Mouse (Mus musculus) E14TG2a.4 (cell line): ENCODE results near the gene Mat1a.
A peak's percentile ranks its signal among the peaks of the same experiment; 100 is the strongest.

ENCODE experiments used
- H3K27me3 ChIP-seq: 2 replicates; pipeline ENCODE4 v1.6.1; 2014; ENCODE audit warnings: low read length, control low read depth; ENCODE audit not compliant: insufficient read depth
- H3K36me3 ChIP-seq: 2 replicates; pipeline ENCODE4 v1.6.1; 2014; ENCODE audit warnings: low read length, control low read depth; ENCODE audit not compliant: insufficient read depth
- H3K4me1 ChIP-seq: replicated peaks from 2 replicates; pipeline ENCODE4 v1.6.1; 2014; ENCODE audit warnings: low read depth, low read length, control low read depth
- H3K4me3 ChIP-seq: replicated peaks from 2 replicates; pipeline ENCODE4 v1.5.1; 2014; ENCODE audit warnings: mild to moderate bottlenecking, low read length
- H3K9me3 ChIP-seq: 2 replicates; pipeline ENCODE4 v1.6.1; 2014; ENCODE audit warnings: low read length, control low read depth
- CTCF ChIP-seq: conservative IDR thresholded peaks from 2 replicates; pipeline ENCODE4 v1.5.1; 2014; ENCODE audit warnings: low read length
- NANOG ChIP-seq: IDR thresholded peaks from 2 replicates; pipeline ENCODE4 v1.6.1; 2014; ENCODE audit warnings: borderline replicate concordance, low read length, mixed read lengths
- POU5F1 ChIP-seq: IDR thresholded peaks from 2 replicates; pipeline ENCODE4 v1.6.1; 2014; ENCODE audit warnings: low read length, borderline replicate concordance

Gene Mat1a

DNA sequence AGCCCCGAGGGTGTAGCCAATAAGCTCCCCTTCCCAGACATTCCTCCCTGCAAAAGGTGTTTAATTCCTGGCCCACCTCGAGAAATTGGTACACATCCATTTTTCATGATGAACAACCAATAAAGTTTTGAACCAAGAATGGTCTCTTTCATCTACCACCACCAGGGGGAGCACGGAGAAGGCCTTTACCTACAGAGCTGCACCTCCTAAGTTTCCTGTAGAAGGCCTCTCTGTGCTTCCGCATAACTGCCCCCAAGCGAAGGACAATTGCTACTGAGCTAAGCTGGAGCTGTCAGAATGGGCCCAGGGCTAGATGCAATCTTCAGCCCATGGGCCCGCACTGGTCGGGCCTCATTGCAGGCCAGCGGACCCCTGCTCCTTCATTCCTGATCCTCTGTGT is 14.1 kb upstream of the Mat1a start:
- no peak for TF ChIP-seq NANOG
- peak; percentile 68 for TF ChIP-seq CTCF
- Histone ChIP-seq H3K9me3 (no peaks in the 10 kb centered on the region), H3K36me3 (no peaks in the 10 kb centered on the region), H3K27me3 (no peaks in the 10 kb centered on the region), H3K4me1 (peaks cover 10% of the 10 kb centered on the region), H3K4me3 (peak overlapping the region; percentile 57)

DNA sequence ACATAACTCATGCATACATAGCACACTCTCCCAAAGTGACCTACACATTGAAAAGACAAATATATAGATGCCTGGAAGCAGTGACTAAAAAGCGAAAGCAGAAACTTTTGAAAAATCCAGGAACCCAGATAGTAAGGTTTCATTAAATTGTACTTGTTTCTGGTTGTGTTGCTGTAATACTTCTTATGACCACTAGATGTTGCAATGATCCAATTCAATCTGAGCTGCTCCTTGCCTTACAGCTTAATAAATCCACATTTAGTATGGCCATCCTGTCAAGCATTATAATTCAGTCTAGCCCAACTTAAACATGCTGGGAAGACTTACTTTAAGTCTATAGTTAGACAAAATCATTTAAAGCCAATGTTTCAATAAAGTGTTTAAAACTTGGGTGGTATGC is 10.7 kb upstream of the Mat1a start:
- H3K4me1 ChIP-seq: peaks cover 10% of the 10 kb centered on the region
- no peak overlapping the region for H3K4me3 ChIP-seq
- H3K27me3 ChIP-seq: no peaks in the 10 kb centered on the region
- H3K36me3 ChIP-seq: no peaks in the 10 kb centered on the region
- no peaks in the 10 kb centered on the region for H3K9me3 ChIP-seq
- peak; percentile 98 for TF ChIP-seq CTCF
- no peak for TF ChIP-seq NANOG
- TF ChIP-seq POU5F1: no peak

DNA sequence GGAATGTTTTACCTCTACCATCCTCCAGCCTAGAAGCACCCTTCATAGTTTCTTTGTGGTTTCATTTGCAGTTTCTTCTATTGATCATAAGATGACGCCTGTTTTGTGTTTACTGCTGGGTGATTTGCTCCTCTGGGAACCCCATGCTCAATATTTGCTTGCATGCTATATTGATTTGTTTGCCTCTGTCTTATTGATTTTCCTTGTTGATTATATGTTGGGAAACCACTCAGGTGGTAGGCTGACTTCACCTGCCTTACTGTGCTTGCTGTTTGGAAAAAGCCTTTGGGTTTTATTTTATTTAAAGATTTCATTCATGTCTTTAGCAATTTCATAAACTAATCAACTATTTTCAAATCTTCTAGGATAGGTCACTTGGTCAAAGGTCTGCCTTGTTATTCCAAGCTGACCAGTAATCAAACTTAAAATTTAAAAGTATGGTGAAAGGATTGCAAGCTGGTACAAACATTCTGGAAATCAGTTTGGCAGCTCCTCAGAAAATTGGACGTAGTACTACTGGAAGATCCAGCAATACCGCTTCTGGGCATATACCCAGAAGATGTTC is 8.5 kb upstream of the Mat1a start:
- TF ChIP-seq CTCF: no peak
- no peak for TF ChIP-seq NANOG
- TF ChIP-seq POU5F1: no peak
- no peaks in the 10 kb centered on the region for H3K36me3 ChIP-seq
- no peaks in the 10 kb centered on the region for H3K27me3 ChIP-seq
- no peak overlapping the region for H3K4me3 ChIP-seq
- H3K4me1 ChIP-seq: no peaks in the 10 kb centered on the region
- H3K9me3 ChIP-seq: no peaks in the 10 kb centered on the region

DNA sequence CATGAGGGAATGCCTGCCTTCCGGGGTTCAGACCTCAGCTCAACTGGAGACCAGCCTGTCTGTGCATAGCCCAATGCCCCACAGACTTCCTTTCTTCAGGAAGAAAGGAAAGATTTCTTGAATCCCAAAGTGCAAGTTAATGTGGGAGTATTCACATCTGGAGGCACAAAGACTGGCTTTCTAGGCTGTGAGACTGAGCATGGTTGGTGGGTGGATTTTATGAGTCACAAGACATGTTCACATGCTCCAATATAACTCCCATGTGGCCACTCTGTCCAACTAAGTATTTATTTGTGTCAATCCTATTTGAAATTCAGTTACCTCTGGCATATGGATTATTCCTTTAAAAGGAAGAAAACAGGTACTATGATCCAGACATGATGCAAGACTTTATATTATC is 6.1 kb upstream of the Mat1a start:
- Histone ChIP-seq H3K9me3 (no peaks in the 10 kb centered on the region), H3K4me1 (no peaks in the 10 kb centered on the region), H3K36me3 (no peaks in the 10 kb centered on the region), H3K4me3 (no peak overlapping the region), H3K27me3 (no peaks in the 10 kb centered on the region)
- TF ChIP-seq NANOG (no peak), POU5F1 (no peak), CTCF (no peak)

DNA sequence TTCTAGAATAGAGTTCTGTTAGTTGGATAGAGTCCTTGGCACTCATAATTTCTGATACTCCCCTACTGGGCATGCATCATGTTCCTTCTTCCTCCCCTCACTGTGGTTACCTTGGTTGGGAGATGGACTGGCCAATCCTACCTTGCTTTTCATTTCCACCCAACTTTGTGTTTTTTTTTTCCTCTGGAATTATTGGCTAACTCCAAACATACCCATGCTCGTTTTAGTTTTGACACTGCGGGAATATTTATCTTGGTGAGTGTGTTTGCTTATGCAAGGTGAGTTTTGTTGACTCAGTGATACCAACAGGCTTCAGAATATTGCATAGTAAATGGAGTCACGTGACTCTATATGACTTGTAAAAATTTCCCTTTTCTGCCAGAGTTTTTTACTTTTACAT is 4.1 kb upstream of the Mat1a start:
- H3K27me3 ChIP-seq: no peaks in the 10 kb centered on the region
- TF ChIP-seq POU5F1 (no peak), CTCF (no peak), NANOG (no peak)

DNA sequence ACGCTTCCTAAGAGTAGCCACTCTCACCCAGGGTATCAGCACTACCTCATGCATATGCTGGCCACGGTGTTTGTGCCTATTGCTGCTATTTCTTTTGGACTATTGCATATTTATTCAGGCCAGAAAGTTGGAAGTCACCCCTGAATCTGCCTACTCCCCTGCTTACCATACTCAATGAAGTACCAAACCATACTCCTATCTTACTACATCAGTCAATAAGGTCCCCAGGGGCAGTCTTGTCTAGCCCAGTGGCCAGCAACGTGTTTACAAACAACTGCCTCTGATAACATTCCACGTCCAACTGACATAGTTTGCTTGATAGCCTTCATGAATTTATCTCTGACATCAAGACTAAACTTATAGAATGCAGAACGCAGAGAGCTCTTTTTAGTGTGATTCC is 3.6 kb upstream of the Mat1a start:
- Histone ChIP-seq H3K9me3 (no peaks in the 10 kb centered on the region), H3K4me1 (no peaks in the 10 kb centered on the region), H3K4me3 (no peak overlapping the region), H3K36me3 (no peaks in the 10 kb centered on the region), H3K27me3 (no peaks in the 10 kb centered on the region)
- TF ChIP-seq POU5F1 (no peak), CTCF (no peak), NANOG (no peak)

More for the DNA sequence above, 4.1 kb upstream of the Mat1a start:
- no peaks in the 10 kb centered on the region for H3K9me3 ChIP-seq
- no peaks in the 10 kb centered on the region for H3K4me1 ChIP-seq
- H3K36me3 ChIP-seq: no peaks in the 10 kb centered on the region
- no peak overlapping the region for H3K4me3 ChIP-seq

DNA sequence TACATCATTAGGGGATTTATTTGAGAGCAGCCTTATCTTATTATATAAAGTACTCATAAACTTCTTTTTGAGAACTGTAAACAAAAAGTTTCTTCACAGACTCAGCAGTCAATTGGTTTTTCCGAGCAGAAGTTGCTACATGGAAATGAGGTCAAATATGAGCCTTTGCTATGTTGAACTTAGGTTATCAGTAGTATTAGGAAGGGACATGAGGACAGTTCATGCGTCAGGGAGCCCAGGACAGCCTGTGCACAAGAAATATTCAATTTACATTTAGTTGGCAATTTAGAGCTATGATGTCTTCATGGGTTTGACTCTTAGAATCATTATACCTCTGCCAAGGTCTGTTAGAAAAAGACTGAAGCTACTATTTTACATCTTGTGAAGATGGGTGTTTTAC is 2.6 kb upstream of the Mat1a start:
- Histone ChIP-seq H3K9me3 (no peaks in the 10 kb centered on the region), H3K4me3 (no peak overlapping the region), H3K27me3 (no peaks in the 10 kb centered on the region), H3K36me3 (no peaks in the 10 kb centered on the region), H3K4me1 (no peaks in the 10 kb centered on the region)
- no peak for TF ChIP-seq POU5F1
- TF ChIP-seq CTCF: no peak
- no peak for TF ChIP-seq NANOG

DNA sequence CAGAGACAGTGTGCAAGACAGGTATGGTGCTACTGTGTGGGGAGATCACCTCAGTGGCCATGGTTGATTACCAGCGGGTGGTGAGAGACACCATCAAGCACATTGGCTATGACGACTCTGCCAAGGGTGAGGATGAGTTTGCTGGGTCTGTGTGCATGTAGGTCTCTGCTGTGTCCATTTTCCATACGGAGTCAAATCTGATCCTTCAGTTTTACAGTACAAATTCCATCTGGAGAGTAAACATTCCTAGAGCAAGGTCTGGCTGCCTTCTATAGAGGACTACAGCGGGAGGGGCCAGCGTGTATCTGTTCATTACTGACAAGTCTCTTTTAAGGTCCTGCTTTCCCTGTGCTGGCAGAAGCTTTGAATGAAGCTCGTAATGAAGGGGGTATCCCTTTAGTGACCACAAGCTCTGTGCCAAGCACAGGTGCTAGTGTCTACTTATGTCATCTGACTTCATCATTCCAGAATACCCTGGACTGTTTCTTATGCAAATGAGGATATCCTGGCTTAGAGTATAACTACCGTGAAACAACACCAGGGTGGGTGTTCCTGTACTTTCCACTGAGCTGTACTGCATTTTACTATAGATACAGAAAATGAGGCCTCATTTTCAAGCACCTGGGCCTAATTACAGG is 6.3 kb downstream of the Mat1a start:
- H3K9me3 ChIP-seq: no peaks in the 10 kb centered on the region
- no peaks in the 10 kb centered on the region for H3K4me1 ChIP-seq
- H3K36me3 ChIP-seq: no peaks in the 10 kb centered on the region
- H3K4me3 ChIP-seq: no peak overlapping the region
- TF ChIP-seq POU5F1: no peak
- H3K27me3 ChIP-seq: no peaks in the 10 kb centered on the region

DNA sequence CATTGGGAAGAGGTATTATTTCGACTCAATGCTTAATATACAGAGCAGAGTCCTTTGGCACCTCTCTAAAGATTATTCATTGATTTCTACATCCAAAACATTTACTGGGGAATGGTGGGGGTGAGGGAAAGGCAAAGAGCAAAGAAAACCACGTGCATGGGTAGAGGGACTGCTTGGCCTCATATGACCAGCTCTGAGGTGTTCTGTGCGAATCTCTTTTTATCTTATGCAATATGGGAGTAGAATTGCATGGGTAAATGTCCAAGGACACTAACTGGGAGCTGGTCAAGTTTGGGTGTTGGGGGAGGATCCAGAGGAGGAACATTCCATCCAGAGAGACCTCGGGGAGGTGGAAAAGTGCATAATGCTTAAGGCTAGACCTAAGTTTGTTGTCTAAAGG is 8.1 kb downstream of the Mat1a start:
- TF ChIP-seq POU5F1 (no peak), NANOG (no peak), CTCF (no peak)
- H3K4me1 ChIP-seq: no peaks in the 10 kb centered on the region
- no peaks in the 10 kb centered on the region for H3K9me3 ChIP-seq
- H3K4me3 ChIP-seq: no peak overlapping the region
- H3K36me3 ChIP-seq: no peaks in the 10 kb centered on the region
- no peaks in the 10 kb centered on the region for H3K27me3 ChIP-seq
